Mouse (Mus musculus): ENCODE results near the gene Fbln2.

DNA sequence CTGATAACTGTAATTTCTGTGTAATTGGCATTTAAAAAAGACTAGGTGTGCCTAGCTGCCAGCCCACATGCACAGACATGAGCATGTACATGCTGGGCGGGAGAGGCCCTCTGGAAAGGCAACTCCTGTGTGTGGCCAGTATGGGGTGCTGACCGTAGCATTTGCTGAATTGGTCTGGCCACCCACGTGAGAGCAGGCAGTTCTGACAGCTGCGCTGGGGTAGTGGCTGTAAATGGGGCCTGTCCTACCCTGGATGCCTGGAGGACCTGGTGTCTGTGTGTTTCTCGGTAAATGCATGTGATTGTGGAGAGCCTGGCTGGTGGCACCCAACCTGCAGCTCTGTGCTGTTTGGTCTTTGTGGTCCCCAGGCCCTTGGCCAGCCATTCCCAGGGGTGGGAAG, 69.5 kb downstream of the Fbln2 start:
- no peak for TF ChIP-seq CTCF (conservative IDR thresholded peaks at IDR 0.05; ENCODE audit: low read length)
- TF ChIP-seq POU5F1 (IDR thresholded peaks at IDR 0.05; ENCODE audit: borderline replicate concordance, low read length), result no peak

All from E14TG2a.4 (cell line).